Mouse (Mus musculus): Measurements from ENCODE around the gene Mogat2. TPM values are rescaled to one million over a fixed set of nuclear protein-coding genes. Genes with fewer than 3 reads are reported as not detected.
A peak's percentile ranks its signal among the peaks of the same experiment; 100 is the strongest.

Gene Mogat2
- polyA plus RNA-seq, 1 experiment from 2014 or later, result 24.9 TPM

DNA sequence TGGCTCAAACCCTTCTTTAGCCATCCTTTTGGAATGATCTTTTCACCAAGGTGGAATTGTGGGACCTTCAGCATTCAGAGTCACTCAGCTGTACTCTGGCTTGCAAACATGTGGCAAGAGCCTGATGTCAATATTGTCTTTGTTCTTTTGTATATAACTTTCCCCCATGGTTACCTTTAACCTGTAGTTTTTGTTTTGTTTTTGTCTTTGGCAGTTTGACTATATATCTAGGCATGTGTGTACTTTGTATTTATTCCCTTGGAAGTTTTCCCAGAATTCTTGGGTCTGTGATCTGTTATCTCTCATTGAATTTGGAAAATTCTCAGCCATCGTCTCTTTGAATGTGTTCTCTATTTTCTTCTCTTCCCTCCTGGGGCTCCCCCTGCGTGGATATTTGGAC lies 43.9 kb downstream of the Mogat2 start:
- no peak for ATAC-seq (ENCODE audit: low read depth)
- Histone ChIP-seq H3K9ac (ENCODE audit: low read depth, low read length) (no peak overlapping the region), H3K4me2 (ENCODE audit: low read depth, low read length) (no peak overlapping the region), H3K4me1 (ENCODE audit: control insufficient read depth, low read depth, low read length) (peaks cover 5% of the 10 kb centered on the region), H3K27ac (ENCODE audit: low read length) (no peak overlapping the region), H3K4me3 (ENCODE audit: low read depth, low read length) (no peak overlapping the region), H3K9me3 (replicated peaks; ENCODE audit: control insufficient read depth, low read length) (no peaks in the 10 kb centered on the region), H3K27me3 (ENCODE audit: control insufficient read depth, insufficient read depth, low read depth, low read length) (no peaks in the 10 kb centered on the region), H3K36me3 (ENCODE audit: control insufficient read depth, insufficient read depth) (no peaks in the 10 kb centered on the region)
- WGBS (ENCODE audit: insufficient replicate concordance), result 42% methylated on average over 2 of the region's 2 CpGs

DNA sequence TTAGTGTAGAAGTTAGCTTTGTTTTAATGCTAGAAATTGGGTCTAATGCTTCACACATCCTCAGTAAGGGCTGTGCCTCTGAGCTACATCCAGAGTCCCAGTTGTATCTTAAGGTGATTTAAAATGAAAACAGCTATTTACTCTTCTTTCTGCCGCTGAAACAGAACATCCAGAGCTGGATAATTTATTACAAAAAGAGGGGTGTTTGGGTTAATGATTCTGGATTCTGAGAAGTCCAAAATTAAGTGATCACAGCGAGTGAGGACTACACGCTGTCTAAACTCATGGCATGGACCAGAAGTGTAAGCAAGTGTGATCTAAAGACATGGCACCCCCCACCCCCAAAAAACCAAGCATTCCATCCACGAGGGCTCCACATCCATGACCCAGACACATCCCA lies 44.5 kb downstream of the Mogat2 start:
- no peak overlapping the region for H3K27ac ChIP-seq (ENCODE audit: low read length)
- no peak overlapping the region for H3K9ac ChIP-seq (ENCODE audit: low read depth, low read length)
- no peak for ATAC-seq (ENCODE audit: low read depth)
- no peaks in the 10 kb centered on the region for H3K9me3 ChIP-seq (replicated peaks; ENCODE audit: control insufficient read depth, low read length)
- 54% methylated on average over 4 of the region's 4 CpGs for WGBS (ENCODE audit: insufficient replicate concordance)
- no peak overlapping the region for H3K4me2 ChIP-seq (ENCODE audit: low read depth, low read length)
- no peak overlapping the region for H3K4me3 ChIP-seq (ENCODE audit: low read depth, low read length)
- peaks cover 8% of the 10 kb centered on the region for H3K4me1 ChIP-seq (ENCODE audit: control insufficient read depth, low read depth, low read length)
- H3K36me3 ChIP-seq (ENCODE audit: control insufficient read depth, insufficient read depth), result no peaks in the 10 kb centered on the region
- H3K27me3 ChIP-seq (ENCODE audit: control insufficient read depth, insufficient read depth, low read depth, low read length), result no peaks in the 10 kb centered on the region

DNA sequence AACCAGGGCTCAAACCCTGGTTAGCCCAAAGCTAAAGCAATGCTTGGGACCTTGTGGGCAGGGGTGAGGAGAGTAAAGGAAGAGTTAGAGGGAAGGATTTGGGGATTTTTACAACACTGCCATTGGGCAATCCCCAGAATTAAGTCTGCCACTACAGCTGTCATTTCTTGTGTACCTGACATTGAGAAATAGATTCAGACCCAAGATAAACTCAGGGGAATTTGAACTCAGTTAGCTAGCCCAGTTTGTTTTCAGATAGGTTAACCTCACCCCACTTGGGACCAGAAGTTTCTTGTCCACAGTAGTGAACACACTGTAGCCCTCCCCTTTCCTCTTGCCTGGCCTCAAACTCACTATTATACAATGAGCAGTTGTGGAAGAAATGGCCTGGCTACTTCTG lies 47.0 kb downstream of the Mogat2 start:
- Histone ChIP-seq H3K4me3 (ENCODE audit: low read depth, low read length) (no peak overlapping the region), H3K4me2 (ENCODE audit: low read depth, low read length) (no peak overlapping the region), H3K27me3 (ENCODE audit: control insufficient read depth, insufficient read depth, low read depth, low read length) (no peaks in the 10 kb centered on the region), H3K9me3 (replicated peaks; ENCODE audit: control insufficient read depth, low read length) (no peaks in the 10 kb centered on the region), H3K27ac (ENCODE audit: low read length) (no peak overlapping the region), H3K36me3 (ENCODE audit: control insufficient read depth, insufficient read depth) (no peaks in the 10 kb centered on the region), H3K4me1 (ENCODE audit: control insufficient read depth, low read depth, low read length) (peaks cover 13% of the 10 kb centered on the region), H3K9ac (ENCODE audit: low read depth, low read length) (no peak overlapping the region)
- peak; percentile 53 for ATAC-seq (ENCODE audit: low read depth)

DNA sequence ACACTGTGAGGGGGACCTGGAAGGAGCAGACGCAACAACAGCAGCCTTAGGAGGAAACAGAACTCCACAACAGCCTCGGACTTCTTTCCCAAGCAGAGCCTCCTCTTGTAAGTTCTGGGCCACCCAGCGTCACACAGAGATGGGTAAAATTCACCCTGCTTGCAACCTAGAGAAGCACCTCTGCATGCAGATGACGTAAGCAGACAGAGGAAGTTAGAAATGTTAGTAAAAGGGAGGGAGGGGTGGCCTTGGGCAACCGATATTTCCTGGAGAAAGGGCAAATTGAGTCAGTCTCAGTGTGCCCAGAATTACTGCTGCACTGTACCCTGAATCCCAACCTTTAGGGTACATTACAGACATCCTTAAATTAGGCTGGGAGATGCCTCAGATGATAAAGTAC lies 48.5 kb downstream of the Mogat2 start:
- Histone ChIP-seq H3K4me2 (ENCODE audit: low read depth, low read length) (0 out of 2 replicates have a peak overlapping the region, but pooled peaks have one; percentile 18), H3K4me1 (ENCODE audit: control insufficient read depth, low read depth, low read length) (peaks cover 13% of the 10 kb centered on the region), H3K4me3 (ENCODE audit: low read depth, low read length) (no peak overlapping the region), H3K36me3 (ENCODE audit: control insufficient read depth, insufficient read depth) (no peaks in the 10 kb centered on the region), H3K27me3 (ENCODE audit: control insufficient read depth, insufficient read depth, low read depth, low read length) (no peaks in the 10 kb centered on the region), H3K27ac (ENCODE audit: low read length) (peak overlapping the region; percentile 37), H3K9ac (ENCODE audit: low read depth, low read length) (no peak overlapping the region), H3K9me3 (replicated peaks; ENCODE audit: control insufficient read depth, low read length) (no peaks in the 10 kb centered on the region)
- 27% methylated on average over 5 of the region's 5 CpGs for WGBS (ENCODE audit: insufficient replicate concordance)
- no peak for ATAC-seq (ENCODE audit: low read depth)

DNA sequence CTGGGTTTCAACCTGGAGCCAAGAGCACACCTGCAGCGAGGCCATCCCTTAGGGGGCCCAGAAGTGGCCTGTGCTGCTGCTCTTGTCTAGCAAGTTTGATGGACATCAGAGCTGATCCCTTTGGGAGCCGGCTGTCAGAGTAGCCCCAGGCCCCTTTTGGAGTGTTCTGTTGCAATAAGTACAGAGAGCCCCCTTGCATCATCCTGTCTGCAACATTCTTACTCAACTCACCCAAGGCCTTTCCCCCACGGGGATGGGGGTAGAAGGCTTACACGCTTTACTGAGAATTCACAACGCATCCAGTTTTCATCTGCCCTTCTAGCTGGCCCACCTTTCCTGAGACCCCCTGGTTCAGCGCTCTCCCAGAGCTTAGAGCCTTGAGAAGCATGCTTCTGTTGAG lies 49.8 kb downstream of the Mogat2 start:
- Histone ChIP-seq H3K9me3 (replicated peaks; ENCODE audit: control insufficient read depth, low read length) (no peaks in the 10 kb centered on the region), H3K27me3 (ENCODE audit: control insufficient read depth, insufficient read depth, low read depth, low read length) (no peaks in the 10 kb centered on the region), H3K27ac (ENCODE audit: low read length) (peak overlapping the region; percentile 37), H3K4me3 (ENCODE audit: low read depth, low read length) (no peak overlapping the region), H3K4me1 (ENCODE audit: control insufficient read depth, low read depth, low read length) (peaks cover 15% of the 10 kb centered on the region), H3K9ac (ENCODE audit: low read depth, low read length) (no peak overlapping the region), H3K36me3 (ENCODE audit: control insufficient read depth, insufficient read depth) (no peaks in the 10 kb centered on the region), H3K4me2 (ENCODE audit: low read depth, low read length) (no peak overlapping the region)
- peak; percentile 66 for ATAC-seq (ENCODE audit: low read depth)
- WGBS (ENCODE audit: insufficient replicate concordance), result 57% methylated on average over 6 of the region's 6 CpGs

DNA sequence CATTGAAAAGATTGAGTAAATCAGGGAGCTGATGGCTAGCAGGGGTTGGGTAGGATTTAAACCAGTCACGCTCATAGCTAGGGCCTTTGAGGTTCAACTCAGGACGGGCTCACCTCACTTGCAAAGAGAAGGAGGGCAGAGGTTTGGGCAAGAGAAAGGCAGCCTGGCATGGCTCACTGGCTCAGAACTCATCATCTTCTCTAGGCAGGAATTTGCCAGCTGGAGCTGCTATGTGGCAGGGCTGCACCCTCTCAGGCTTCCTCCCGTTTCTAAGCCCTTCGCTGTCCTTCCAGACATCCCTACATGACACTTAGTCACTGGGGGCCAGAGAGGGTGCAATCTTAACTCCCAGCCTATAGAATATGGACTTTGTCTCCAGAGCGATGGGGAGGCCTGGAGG lies 51.0 kb downstream of the Mogat2 start:
- 61% methylated on average over 5 of the region's 5 CpGs for WGBS (ENCODE audit: insufficient replicate concordance)
- Histone ChIP-seq H3K4me1 (ENCODE audit: control insufficient read depth, low read depth, low read length) (peaks cover 22% of the 10 kb centered on the region), H3K27me3 (ENCODE audit: control insufficient read depth, insufficient read depth, low read depth, low read length) (peaks cover under 1% of the 10 kb centered on the region; the same call in 1 of the 2 replicates), H3K9ac (ENCODE audit: low read depth, low read length) (no peak overlapping the region), H3K36me3 (ENCODE audit: control insufficient read depth, insufficient read depth) (no peaks in the 10 kb centered on the region), H3K4me3 (ENCODE audit: low read depth, low read length) (no peak overlapping the region), H3K4me2 (ENCODE audit: low read depth, low read length) (no peak overlapping the region), H3K27ac (ENCODE audit: low read length) (no peak overlapping the region), H3K9me3 (replicated peaks; ENCODE audit: control insufficient read depth, low read length) (no peaks in the 10 kb centered on the region)
- ATAC-seq (ENCODE audit: low read depth), result no peak

DNA sequence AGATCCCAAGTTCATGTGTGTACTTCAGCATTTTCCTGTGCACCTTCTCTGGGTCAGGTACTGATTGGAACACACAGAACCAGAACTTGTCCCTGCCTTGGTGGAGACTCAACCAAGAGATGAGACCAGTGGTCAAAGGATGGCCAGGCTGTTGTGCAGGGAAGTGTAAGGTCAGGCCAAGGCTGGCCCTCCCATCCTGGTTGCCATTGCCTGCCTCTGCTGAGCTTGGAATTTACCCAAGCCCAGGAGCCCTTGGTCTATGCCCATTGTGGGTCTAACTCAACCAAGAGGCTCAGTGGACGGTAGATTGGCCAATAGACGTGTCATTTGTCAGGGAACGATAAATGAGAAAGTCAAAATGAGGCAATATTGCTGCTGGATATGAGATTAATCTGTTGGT lies 53.0 kb downstream of the Mogat2 start:
- Histone ChIP-seq H3K27me3 (ENCODE audit: control insufficient read depth, insufficient read depth, low read depth, low read length) (peaks cover 9% of the 10 kb centered on the region), H3K9me3 (replicated peaks; ENCODE audit: control insufficient read depth, low read length) (no peaks in the 10 kb centered on the region), H3K9ac (ENCODE audit: low read depth, low read length) (no peak overlapping the region), H3K27ac (ENCODE audit: low read length) (no peak overlapping the region), H3K4me2 (ENCODE audit: low read depth, low read length) (no peak overlapping the region), H3K4me3 (ENCODE audit: low read depth, low read length) (no peak overlapping the region), H3K4me1 (ENCODE audit: control insufficient read depth, low read depth, low read length) (peaks cover 25% of the 10 kb centered on the region), H3K36me3 (ENCODE audit: control insufficient read depth, insufficient read depth) (no peaks in the 10 kb centered on the region)
- no peak for ATAC-seq (ENCODE audit: low read depth)
- WGBS (ENCODE audit: insufficient replicate concordance), result 62% methylated on average over 3 of the region's 3 CpGs

DNA sequence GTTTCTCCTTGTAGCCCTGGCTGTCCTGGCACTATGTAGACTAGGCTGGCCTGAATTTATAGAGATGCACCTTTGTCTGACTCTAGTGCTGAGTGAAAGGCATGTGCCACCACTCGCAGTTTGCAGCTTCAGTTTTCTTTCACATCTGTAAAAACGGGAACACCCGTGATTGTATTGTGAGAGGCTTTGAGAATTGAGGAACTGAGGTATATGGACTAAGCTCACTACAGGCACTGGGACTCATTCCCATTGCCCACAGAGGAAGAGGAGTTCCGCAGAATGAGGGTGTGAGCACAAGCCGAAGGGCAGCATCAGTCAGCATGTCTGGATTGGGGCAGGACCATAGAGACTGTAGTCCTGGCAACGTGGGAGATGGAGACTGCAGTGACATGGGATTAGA lies 54.7 kb downstream of the Mogat2 start:
- Histone ChIP-seq H3K9ac (ENCODE audit: low read depth, low read length) (no peak overlapping the region), H3K4me3 (ENCODE audit: low read depth, low read length) (no peak overlapping the region), H3K36me3 (ENCODE audit: control insufficient read depth, insufficient read depth) (no peaks in the 10 kb centered on the region), H3K27ac (ENCODE audit: low read length) (0 out of 2 replicates have a peak overlapping the region, but pooled peaks have one; percentile 33), H3K9me3 (replicated peaks; ENCODE audit: control insufficient read depth, low read length) (no peaks in the 10 kb centered on the region), H3K27me3 (ENCODE audit: control insufficient read depth, insufficient read depth, low read depth, low read length) (peaks cover 9% of the 10 kb centered on the region), H3K4me2 (ENCODE audit: low read depth, low read length) (peak overlapping the region; percentile 78), H3K4me1 (ENCODE audit: control insufficient read depth, low read depth, low read length) (peaks cover 19% of the 10 kb centered on the region)
- 17% methylated on average over 6 of the region's 6 CpGs for WGBS (ENCODE audit: insufficient replicate concordance)
- no peak for ATAC-seq (ENCODE audit: low read depth)

DNA sequence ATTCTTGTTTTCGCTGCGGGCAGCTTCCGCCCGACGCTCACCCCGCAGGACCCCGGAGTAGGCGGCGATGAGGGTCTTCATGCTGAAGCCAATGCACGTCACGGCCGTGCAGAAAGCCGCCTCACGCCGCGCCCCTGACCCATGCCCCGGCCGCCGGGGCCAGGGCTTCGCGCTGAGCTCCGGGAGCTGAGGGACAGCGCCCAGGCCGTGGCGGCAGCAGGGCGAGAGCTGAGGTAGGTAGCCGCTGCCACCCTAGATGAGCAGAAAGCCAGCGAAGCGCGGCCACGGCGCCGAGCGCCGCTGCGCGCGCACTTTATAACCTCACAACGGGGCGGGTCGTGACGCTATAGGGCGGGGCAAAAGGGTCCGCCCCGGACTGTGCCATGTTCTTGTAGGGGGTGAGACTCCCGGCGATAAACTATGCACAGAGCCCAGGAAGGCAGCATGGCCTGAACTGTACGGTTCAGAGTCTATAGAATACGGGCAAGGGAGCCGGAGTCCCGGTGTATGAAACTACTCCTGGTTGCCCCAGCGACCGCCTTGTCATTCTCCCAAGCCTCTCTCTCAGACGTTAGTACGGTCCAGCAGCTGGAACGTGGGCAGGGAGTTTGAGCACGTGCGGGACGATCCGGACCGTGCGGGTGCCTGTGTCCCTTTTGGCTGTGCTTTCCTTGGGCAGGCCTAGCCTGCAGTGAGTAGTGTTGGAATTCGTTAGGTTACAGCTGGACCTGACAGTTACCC lies 55.8 kb downstream of the Mogat2 start, which contains the start of gene Dgat2:
Dgat2 (minus strand) TSS at position 288 of the 741 bp plus-strand sequence.
- peak within 1 kb of the TSS; percentile 78 for H3K4me2 ChIP-seq (ENCODE audit: low read depth, low read length)
- H3K36me3 ChIP-seq (ENCODE audit: control insufficient read depth, insufficient read depth), result no peaks in the 10 kb centered on the region
- ATAC-seq (ENCODE audit: low read depth), result peak; percentile 89
- H3K4me3 ChIP-seq (ENCODE audit: low read depth, low read length), result peak within 1 kb of the TSS; percentile 68
- no peaks in the 10 kb centered on the region for H3K9me3 ChIP-seq (replicated peaks; ENCODE audit: control insufficient read depth, low read length)
- H3K27me3 ChIP-seq (ENCODE audit: control insufficient read depth, insufficient read depth, low read depth, low read length), result peaks cover 9% of the 10 kb centered on the region
- under 1% methylated on average over 63 of the region's 63 CpGs for WGBS (ENCODE audit: insufficient replicate concordance)
- peak within 1 kb of the TSS; percentile 71 for H3K9ac ChIP-seq (ENCODE audit: low read depth, low read length)
- peaks cover 17% of the 10 kb centered on the region for H3K4me1 ChIP-seq (ENCODE audit: control insufficient read depth, low read depth, low read length)
- peak within 1 kb of the TSS; percentile 71 for H3K27ac ChIP-seq (ENCODE audit: low read length)
